Mouse (Mus musculus): ENCODE results near the gene Mybph. TPM values are rescaled to one million over a fixed set of nuclear protein-coding genes. Genes with fewer than 3 reads are reported as not detected.

Gene Mybph
- polyA plus RNA-seq, 1 experiment from 2014 or later: 0.10 TPM

DNA sequence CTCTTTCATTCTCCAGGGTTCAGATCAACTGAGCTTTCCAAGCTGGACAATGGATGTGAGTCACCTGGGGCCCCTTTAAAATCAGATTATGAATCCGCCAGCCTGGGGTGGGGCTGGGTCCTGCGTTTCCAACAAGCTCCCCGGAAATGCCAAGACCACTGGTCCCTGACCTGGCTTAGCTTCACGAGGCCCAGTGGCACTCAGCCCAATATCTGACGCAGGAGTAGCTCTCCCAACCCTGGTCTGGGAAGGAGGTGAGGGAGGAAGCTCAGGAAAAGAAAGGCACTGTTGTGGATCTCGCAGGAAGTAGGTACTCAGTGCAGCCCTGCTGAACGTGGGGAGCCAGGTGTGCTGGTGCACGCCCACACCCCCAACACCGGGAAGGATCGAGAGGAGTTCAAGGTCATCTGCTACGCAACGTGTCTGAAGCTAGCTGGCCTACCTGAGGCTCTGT lies 23.8 kb downstream of the Mybph start:
- H3K9me3 ChIP-seq (replicated peaks): no peaks in the 10 kb centered on the region
- H3K27ac ChIP-seq (replicated peaks): 0 out of 2 replicates have a peak overlapping the region, but pooled peaks have one; percentile 33
- no peak for DNase-seq (ENCODE audit: low spot score)
- H3K27me3 ChIP-seq (ENCODE audit: low read depth, poor library complexity, severe bottlenecking): peaks cover 21% of the 10 kb centered on the region
- H3K4me3 ChIP-seq: no peak overlapping the region
- WGBS: 74% methylated on average over 12 of the region's 12 CpGs
- H3K36me3 ChIP-seq: no peaks in the 10 kb centered on the region
- H3K4me1 ChIP-seq: peaks cover 29% of the 10 kb centered on the region

DNA sequence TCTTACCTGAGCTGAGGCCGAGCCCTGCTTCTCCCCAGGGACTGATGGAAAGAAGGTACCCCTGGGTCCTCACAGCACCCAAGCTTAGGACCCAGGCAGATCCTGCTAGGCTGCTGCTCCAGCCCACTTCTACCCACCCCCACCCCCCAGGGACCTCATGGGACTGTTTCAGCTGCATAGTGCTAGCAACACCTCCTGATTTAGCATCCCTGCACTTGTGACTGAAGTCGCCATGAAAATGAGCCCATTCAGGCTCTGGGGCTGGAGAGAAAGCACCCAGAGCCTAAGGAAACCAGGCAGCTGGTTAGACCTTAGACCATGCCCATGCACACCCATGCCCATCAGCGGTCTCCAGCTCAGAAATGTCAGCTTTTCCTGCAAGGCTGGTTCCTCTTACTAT lies 24.7 kb downstream of the Mybph start:
- 75% methylated on average over 3 of the region's 3 CpGs for WGBS
- no peak for DNase-seq (ENCODE audit: low spot score)
- H3K27ac ChIP-seq (replicated peaks): no peak overlapping the region
- no peaks in the 10 kb centered on the region for H3K36me3 ChIP-seq
- H3K4me1 ChIP-seq: peaks cover 28% of the 10 kb centered on the region
- H3K27me3 ChIP-seq (ENCODE audit: low read depth, poor library complexity, severe bottlenecking): peaks cover 15% of the 10 kb centered on the region
- no peak overlapping the region for H3K4me3 ChIP-seq
- no peaks in the 10 kb centered on the region for H3K9me3 ChIP-seq (replicated peaks)

DNA sequence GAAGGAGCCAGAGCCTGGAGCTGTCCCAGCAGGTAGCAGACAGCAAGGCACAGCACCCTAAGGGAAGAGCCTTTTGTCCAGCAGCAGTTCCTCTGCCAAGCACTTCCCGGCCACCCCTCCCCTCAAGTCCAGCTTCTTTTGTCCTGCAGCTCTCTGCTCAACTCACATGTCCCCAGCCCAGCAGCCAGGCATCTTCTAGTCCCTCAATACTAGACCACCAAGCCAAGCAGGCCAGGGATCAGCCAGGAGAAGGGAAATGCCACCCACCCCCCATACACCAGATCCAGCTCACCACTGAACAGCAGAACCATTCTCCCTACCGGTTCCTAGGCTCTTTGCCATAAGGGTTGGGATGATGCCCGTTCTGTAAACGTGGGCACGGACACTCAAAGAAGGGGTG lies 26.4 kb downstream of the Mybph start:
- Histone ChIP-seq H3K27ac (replicated peaks) (no peak overlapping the region), H3K36me3 (no peaks in the 10 kb centered on the region), H3K4me3 (no peak overlapping the region), H3K27me3 (ENCODE audit: low read depth, poor library complexity, severe bottlenecking) (peaks cover 9% of the 10 kb centered on the region), H3K9me3 (replicated peaks) (no peaks in the 10 kb centered on the region), H3K4me1 (peaks cover 28% of the 10 kb centered on the region)
- 82% methylated on average over 5 of the region's 5 CpGs for WGBS
- DNase-seq (ENCODE audit: low spot score): no peak

DNA sequence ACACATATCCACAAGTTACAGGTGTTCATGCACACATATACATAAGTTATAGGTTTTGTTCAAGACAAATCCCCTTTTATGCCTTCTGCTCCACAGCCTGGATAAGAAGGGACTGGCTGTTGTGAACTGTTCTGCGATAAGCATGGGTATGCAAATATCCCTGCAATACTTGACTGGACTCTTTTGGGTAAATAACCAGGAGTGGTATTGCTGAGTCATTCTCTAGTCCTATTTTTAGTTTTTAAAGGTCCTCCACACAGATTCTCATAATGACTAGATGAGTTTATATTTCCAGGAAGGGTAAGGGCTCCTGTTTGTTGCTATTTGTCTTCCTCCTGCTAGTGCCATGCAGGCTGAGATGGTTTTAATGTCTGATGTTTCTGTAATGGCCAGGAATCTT lies 27.9 kb downstream of the Mybph start:
- 95% methylated on average over 1 of the region's 1 CpGs for WGBS
- Histone ChIP-seq H3K27me3 (ENCODE audit: low read depth, poor library complexity, severe bottlenecking) (peaks cover 9% of the 10 kb centered on the region), H3K4me1 (peaks cover 14% of the 10 kb centered on the region), H3K27ac (replicated peaks) (no peak overlapping the region), H3K4me3 (no peak overlapping the region), H3K9me3 (replicated peaks) (no peaks in the 10 kb centered on the region), H3K36me3 (no peaks in the 10 kb centered on the region)
- DNase-seq (ENCODE audit: low spot score): no peak

DNA sequence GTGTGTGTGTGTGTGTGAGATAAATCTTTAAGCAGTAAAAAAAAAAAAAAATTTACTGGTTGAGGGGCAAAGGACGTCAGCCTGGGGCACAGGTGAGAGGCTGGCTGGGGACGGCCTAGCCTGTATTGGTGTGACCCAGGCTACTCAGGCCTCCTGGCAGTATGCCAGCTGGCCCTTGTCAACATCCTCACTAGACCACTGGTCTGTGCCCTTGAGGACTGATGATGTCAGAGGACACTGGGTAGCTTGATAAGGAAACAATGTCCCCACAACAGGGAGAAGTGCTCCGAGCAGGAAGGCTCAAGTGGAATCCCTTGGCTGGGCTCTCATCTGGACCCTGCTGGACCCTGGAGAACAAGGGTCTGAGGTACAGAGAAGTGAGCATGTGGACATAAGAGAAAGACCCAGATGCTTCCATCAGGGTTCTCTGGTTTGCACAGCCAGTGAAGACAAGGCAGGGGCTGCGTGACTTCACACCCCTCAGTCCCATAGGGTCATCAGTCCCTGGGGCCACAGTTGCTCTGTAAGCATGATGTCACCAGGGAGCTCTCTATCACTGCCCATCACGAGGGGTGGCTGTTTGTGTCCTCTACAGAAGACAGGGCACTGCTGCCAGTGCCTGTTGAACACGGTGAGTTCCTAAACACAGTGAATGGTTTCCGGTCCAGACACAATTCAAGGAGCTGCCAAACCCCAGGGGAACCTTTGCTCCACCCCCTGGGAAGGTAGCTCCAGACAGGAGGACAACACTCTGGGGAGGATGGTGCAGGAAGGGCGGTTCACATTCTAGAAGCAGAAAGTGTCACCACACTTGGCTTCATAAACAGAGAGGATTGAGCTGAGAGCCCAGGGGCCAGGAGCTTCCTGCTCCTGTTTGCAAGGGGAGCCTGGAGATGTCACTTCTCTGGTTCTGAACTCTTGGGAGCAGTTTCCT lies 29.1 kb downstream of the Mybph start:
- WGBS: 67% methylated on average over 8 of the region's 8 CpGs
- H3K27ac ChIP-seq (replicated peaks): no peak overlapping the region
- H3K9me3 ChIP-seq (replicated peaks): no peaks in the 10 kb centered on the region
- no peaks in the 10 kb centered on the region for H3K36me3 ChIP-seq
- 0 out of 2 replicates have a peak, but pooled peaks cover 3% of the 10 kb centered on the region for H3K4me1 ChIP-seq
- no peak overlapping the region for H3K4me3 ChIP-seq
- no peak for DNase-seq (ENCODE audit: low spot score)
- peaks cover 9% of the 10 kb centered on the region for H3K27me3 ChIP-seq (ENCODE audit: low read depth, poor library complexity, severe bottlenecking)

DNA sequence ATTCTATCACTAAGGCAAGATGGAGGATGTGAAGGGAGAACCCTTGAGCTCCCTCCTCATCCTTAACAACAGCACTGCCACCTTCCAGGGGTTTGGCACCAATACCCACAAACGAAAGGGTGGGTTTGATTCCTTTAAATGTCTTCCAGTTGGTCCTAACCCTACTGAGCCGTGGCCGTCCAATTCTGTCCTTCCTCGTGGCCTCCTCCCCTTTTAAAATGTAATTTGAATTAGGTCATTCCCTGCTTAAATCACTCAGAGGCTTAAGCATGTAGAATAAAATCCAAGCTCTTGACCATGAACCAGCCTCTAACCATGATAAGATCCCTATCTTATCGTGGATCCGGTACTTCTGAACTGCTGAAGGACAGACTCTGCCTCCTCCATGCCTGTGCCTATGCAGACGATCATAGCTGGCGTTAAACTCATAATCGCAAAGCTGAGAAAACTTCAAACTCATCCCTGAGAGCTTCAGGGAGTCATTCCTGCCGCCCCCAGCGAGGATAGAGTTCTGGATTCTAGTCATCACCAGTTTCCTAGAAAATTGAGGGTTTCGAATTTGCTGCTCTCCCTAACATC lies 31.5 kb downstream of the Mybph start:
- Histone ChIP-seq H3K4me3 (no peak overlapping the region), H3K27ac (replicated peaks) (no peak overlapping the region), H3K36me3 (no peaks in the 10 kb centered on the region), H3K4me1 (0 out of 2 replicates have a peak, but pooled peaks cover 3% of the 10 kb centered on the region), H3K9me3 (replicated peaks) (no peaks in the 10 kb centered on the region), H3K27me3 (ENCODE audit: low read depth, poor library complexity, severe bottlenecking) (peaks cover 9% of the 10 kb centered on the region)
- DNase-seq (ENCODE audit: low spot score): no peak
- WGBS: 92% methylated on average over 12 of the region's 12 CpGs

DNA sequence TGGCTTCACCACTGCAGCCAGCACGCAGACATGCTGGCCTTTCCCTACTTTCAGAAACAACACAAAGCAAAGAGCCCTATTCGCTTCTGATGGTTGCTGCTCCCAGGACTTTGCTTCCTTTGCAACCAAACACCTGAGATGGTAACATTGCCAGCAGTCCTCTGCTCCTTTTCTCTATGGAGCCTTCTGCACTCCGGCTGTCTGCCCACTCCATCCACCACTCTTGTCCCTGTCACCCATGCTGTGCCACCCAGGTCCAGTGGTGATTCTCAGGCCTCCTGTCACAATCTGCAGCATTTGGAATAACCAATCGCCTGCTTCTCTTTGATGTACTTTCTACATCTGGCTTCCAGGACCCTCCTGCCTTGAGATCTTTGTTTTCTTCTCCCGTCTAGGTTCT lies 32.1 kb downstream of the Mybph start:
- Histone ChIP-seq H3K9me3 (replicated peaks) (no peaks in the 10 kb centered on the region), H3K4me1 (0 out of 2 replicates have a peak, but pooled peaks cover 3% of the 10 kb centered on the region), H3K36me3 (no peaks in the 10 kb centered on the region), H3K27ac (replicated peaks) (no peak overlapping the region), H3K4me3 (no peak overlapping the region), H3K27me3 (ENCODE audit: low read depth, poor library complexity, severe bottlenecking) (peaks cover 11% of the 10 kb centered on the region)
- DNase-seq (ENCODE audit: low spot score): no peak
- 91% methylated on average over 5 of the region's 5 CpGs for WGBS

DNA sequence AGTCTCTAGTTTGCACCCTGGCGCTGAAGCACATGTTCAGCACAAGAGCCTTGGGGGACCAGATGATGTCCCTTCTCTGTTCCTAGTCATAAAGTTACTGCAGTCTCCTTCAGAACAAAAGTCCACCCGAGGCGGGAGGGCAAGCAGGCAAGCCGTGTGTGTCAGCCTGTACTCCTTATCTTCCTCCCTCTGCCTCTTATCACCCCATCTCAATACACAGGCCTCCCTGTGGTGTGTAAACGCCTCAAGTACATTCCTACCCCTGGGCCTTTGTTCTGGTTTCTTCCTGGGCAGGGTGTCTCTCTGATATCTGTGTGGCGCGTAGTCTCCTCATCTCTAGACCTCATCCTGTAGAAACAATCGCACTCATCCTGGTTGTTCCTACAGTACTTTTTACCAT lies 33.5 kb downstream of the Mybph start:
- no peak for DNase-seq (ENCODE audit: low spot score)
- 82% methylated on average over 8 of the region's 8 CpGs for WGBS
- H3K4me3 ChIP-seq: no peak overlapping the region

DNA sequence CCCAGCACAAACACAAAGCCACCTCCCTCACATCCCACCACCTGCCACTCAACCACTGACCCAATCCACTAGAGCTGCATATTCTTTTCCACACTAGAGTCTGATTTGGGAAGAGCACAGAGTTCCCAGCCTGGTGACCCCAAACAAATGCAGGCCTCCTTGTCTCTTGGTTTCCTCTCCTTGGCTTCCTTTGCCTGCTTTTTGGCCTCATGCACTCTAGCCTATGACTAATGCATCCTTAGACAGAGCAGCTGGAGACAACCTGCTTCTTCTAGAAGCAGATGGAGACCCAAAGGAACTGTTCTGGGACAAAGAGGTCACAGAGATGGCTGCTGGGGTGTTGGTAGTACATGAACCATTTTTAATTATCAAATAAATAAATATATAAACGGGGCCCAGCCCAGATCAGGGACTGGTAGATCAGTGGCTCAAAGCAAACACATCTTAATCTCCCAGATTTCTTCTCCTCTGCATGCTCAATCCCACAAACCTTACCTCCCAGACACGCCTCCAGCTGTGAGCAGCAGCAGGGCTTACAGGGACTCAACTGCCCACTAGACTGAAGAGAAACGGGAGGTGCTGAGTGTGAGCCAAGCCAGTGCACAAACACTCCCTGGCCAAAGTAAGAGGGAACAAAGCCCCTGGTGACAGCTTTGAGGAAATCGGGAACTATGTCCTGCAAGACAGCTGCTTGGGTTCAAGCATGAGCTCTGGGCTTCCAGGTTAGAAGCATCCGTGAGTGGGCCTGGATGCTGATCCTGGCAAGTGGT lies 36.7 kb downstream of the Mybph start:
- no peak for DNase-seq (ENCODE audit: low spot score)
- H3K27me3 ChIP-seq (ENCODE audit: low read depth, poor library complexity, severe bottlenecking): peaks cover 41% of the 10 kb centered on the region
- H3K27ac ChIP-seq (replicated peaks): no peak overlapping the region
- WGBS: 65% methylated on average over 5 of the region's 5 CpGs
- H3K4me3 ChIP-seq: no peak overlapping the region
- H3K36me3 ChIP-seq: no peaks in the 10 kb centered on the region
- H3K9me3 ChIP-seq (replicated peaks): no peaks in the 10 kb centered on the region
- peaks cover 12% of the 10 kb centered on the region for H3K4me1 ChIP-seq

More for the DNA sequence above, 33.5 kb downstream of the Mybph start:
- H3K4me1 ChIP-seq: 0 out of 2 replicates have a peak, but pooled peaks cover 3% of the 10 kb centered on the region
- no peaks in the 10 kb centered on the region for H3K9me3 ChIP-seq (replicated peaks)
- peaks cover 18% of the 10 kb centered on the region for H3K27me3 ChIP-seq (ENCODE audit: low read depth, poor library complexity, severe bottlenecking)
- H3K27ac ChIP-seq (replicated peaks): no peak overlapping the region
- no peaks in the 10 kb centered on the region for H3K36me3 ChIP-seq

DNA sequence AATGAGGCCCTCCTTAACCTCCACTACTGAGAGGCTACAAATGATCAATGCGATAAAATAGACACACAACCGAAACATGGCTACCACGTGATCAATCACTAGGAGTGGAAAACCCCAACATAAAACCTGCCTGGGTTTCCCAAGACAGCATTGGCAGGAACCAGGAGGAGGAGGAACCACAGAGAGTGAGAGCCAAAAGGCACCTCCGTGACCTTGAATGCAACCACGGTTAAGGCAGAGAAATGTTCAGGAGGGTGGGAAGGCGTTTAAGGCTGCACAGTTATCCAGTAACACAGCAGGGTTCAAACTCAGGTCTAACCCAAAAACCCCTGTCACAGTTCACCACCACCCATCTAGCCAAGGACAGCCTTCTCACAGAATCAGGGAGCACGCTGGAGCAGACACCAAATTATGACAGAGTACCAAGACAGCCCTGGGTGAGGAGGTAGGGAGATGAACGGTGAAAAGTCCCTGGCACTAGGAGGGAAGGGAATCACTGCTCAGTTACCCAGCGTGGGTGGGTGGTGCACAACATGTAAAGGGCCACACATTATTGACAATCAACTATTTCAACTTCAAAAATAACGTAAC lies 37.5 kb downstream of the Mybph start:
- H3K4me1 ChIP-seq: peaks cover 19% of the 10 kb centered on the region
- H3K27me3 ChIP-seq (ENCODE audit: low read depth, poor library complexity, severe bottlenecking): peaks cover 49% of the 10 kb centered on the region
- H3K27ac ChIP-seq (replicated peaks): no peak overlapping the region
- H3K4me3 ChIP-seq: no peak overlapping the region
- H3K9me3 ChIP-seq (replicated peaks): no peaks in the 10 kb centered on the region
- no peak for DNase-seq (ENCODE audit: low spot score)
- H3K36me3 ChIP-seq: no peaks in the 10 kb centered on the region
- 88% methylated on average over 10 of the region's 10 CpGs for WGBS

DNA sequence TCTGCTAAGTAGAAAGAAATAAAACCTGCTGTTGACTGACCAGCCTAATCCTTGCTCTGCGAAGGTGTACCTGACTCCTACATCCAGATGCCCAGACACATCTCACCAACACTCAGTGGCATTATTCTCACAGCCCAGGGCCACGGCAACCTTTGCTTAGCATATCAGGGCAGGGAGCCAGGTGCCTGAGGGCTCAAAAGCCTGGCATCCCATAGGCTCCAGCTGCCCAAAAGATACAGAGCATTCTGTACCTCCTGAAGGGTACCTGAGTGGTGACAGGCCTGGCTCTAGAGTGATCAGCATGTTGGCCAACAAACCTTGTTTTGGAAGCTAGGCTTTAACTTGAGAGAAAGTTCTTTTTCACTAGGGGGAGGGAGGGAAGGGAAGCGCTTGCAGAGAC lies 38.0 kb downstream of the Mybph start:
- DNase-seq (ENCODE audit: low spot score): no peak
- Histone ChIP-seq H3K4me3 (no peak overlapping the region), H3K27me3 (ENCODE audit: low read depth, poor library complexity, severe bottlenecking) (peaks cover 54% of the 10 kb centered on the region), H3K27ac (replicated peaks) (no peak overlapping the region), H3K9me3 (replicated peaks) (no peaks in the 10 kb centered on the region), H3K4me1 (peaks cover 24% of the 10 kb centered on the region), H3K36me3 (no peaks in the 10 kb centered on the region)
- WGBS: 86% methylated on average over 3 of the region's 3 CpGs

DNA sequence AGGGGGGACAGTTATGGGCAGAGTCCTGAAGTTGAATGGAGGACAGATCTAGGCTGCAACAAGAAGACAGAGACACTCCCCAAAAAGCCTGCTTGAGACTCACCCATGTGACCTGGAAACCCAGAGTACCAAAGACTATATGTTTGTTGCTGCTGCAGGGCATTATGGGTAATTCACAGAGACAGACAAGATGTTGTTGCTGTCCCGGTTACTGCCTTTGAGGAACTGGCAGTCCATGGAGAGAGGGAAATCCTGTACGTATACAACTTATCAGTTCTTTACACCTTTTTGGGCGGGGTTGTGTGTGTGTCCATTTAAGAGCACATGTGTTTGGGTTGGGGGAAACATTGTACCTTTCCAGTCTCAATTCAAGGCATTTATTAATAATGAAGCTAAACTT lies 38.4 kb downstream of the Mybph start:
- Histone ChIP-seq H3K4me3 (no peak overlapping the region), H3K36me3 (no peaks in the 10 kb centered on the region), H3K4me1 (peaks cover 25% of the 10 kb centered on the region), H3K27me3 (ENCODE audit: low read depth, poor library complexity, severe bottlenecking) (peaks cover 58% of the 10 kb centered on the region), H3K9me3 (replicated peaks) (no peaks in the 10 kb centered on the region), H3K27ac (replicated peaks) (no peak overlapping the region)
- WGBS: 85% methylated on average over 3 of the region's 3 CpGs
- no peak for DNase-seq (ENCODE audit: low spot score)
